Mouse (Mus musculus) lung, adult 2 months (tissue): ENCODE measurements around the gene Oscp1. TPM values are rescaled to one million over a fixed set of nuclear protein-coding genes. Genes with fewer than 3 reads are reported as not detected.
"Not testable (repeated sequence)": the region's sequence is repeated elsewhere in the genome, so short reads cannot be mapped to it uniquely, and the experiment has no call there.

Experiments used
- DNase-seq: peaks from one replicate; pipeline ENCODE4 v3.0.0; 2022
- H3K4me1 ChIP-seq: fragments of 200-500 bp; 2 replicates; pipeline ENCODE4 v1.6.1; 2011; ENCODE audit warnings: low read length; ENCODE audit not compliant: control insufficient read depth, insufficient read depth
- H3K4me3 ChIP-seq: fragments of 200-500 bp; replicated peaks from 2 replicates; pipeline ENCODE3; 2011; ENCODE audit warnings: low read depth, mild to moderate bottlenecking, control low read depth, low read length; ENCODE audit errors: extremely low read depth
- CTCF ChIP-seq: fragments of 200-500 bp; IDR thresholded peaks from 2 replicates; pipeline ENCODE4 v1.5.1; 2011; ENCODE audit warnings: mild to moderate bottlenecking, low read length, control low read depth; ENCODE audit not compliant: insufficient read depth
- POLR2A ChIP-seq: fragments of 200-500 bp; IDR thresholded peaks from 2 replicates; pipeline ENCODE4 v1.6.1; 2011; ENCODE audit warnings: low read depth, mild to moderate bottlenecking, control low read depth, low read length, borderline replicate concordance; ENCODE audit errors: extremely low read depth
- WGBS: fragments of 180-500 bp; shearing (Covaris S2); methylation state at CpG from one replicate; pipeline ENCODE4 v1.1.7; 2018; 5-methylcytosine and 5-hydroxymethylcytosine counted together
- polyA plus RNA-seq: library from polyadenylated mRNA; depleted of rRNA; stranded (reverse); fragments of >200 nt; gene quantifications from 2 replicates; pipeline ENCODE4 v1.2.3, GENCODE M21; 2012

The Oscp1 gene
- polyA plus RNA-seq, 1 experiment: 4.5 TPM

DNA sequence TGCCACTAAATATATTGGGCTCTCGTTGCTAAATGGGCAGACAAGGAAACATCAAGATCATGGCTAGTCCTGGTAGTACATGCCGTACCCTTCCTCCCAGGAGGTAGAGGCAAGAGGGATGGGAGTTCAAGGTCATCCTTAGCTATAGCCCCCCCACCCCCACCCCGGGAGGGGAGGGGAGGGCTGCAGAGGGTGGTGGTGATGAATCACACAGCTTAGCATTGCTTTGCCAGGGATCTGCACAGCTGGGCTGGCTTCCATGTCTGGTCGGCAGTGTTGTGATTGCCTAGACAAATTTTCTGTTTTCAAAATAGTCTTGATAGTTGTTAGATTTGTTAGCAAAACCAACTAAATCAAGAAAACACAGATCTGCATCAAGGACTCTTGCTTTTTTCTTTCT lies 20.9 kb downstream of the Oscp1 start:
- DNase-seq: no peak
- WGBS: 69% methylated on average over 4 of the region's 4 CpGs
- H3K4me3 ChIP-seq: no peak overlapping the region
- H3K4me1 ChIP-seq: no peaks in the 10 kb centered on the region
- TF ChIP-seq CTCF (no peak), POLR2A (no peak)

DNA sequence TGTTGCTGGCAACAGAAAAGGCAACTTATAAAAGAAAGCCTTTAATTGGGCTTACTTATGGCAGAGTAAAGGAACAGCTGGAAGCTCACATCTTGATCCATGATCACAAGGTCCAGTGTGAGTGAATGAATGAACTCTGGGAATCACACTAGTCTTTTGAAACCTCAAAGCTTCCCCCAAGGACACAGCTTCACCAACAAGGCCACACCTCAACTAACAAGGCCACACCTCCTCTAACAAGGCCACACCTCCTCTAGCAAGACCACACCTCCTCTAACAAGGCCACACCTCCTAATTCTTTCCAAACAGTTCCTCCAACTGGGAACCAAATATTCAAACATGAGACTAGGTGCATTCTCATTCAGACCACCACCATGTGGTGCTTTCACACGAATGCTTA lies 23.2 kb downstream of the Oscp1 start:
- no peak overlapping the region for H3K4me3 ChIP-seq
- peaks cover 2% of the 10 kb centered on the region; the same call in 1 of the 2 replicates for H3K4me1 ChIP-seq
- 100% methylated on average over 1 of the region's 1 CpGs for WGBS
- no peak for DNase-seq
- TF ChIP-seq POLR2A (no peak), CTCF (no peak)

DNA sequence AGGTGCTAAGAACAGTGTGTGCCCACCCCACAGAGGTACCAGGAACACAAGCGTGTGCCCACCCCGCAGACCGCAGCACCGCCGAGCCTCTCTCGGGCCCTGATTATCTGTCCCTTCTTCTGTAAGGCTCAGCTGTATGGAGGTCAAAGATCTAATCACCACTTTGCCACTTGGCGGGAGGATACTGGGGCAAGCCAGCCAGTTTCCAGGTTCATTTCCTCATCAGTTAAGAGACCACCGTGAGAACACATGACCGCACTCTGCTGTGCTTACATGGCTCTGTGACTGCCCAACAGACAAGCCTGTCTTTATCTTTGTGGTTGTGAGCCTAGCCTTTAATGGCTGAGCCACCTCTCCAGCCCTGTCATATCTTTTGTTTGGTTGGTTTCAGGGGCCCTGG lies 24.7 kb downstream of the Oscp1 start:
- TF ChIP-seq POLR2A (no peak), CTCF (no peak)
- H3K4me3 ChIP-seq: no peak overlapping the region
- 82% methylated on average over 9 of the region's 9 CpGs for WGBS
- no peak for DNase-seq
- peaks cover 2% of the 10 kb centered on the region; the same call in 1 of the 2 replicates for H3K4me1 ChIP-seq

DNA sequence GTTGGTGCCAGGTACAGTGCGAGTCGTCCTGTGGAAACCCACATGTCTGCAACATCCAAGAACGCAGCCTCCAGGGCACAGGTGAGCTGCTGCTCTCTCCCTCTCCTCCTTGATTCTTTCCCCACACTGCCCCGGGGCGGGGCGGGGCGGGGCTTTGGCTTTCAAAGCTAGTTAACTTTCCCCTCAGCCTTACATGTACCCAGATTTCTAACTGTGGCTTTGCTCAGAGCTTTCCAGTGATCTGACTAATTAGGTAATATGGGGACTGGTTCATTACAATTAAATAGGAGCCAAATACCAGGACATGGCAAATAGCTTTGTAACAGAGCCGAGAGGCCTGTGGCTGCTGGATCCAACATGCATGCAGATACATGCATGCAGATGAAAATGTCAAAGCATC lies 26.0 kb downstream of the Oscp1 start:
- peaks cover 2% of the 10 kb centered on the region; the same call in 1 of the 2 replicates for H3K4me1 ChIP-seq
- DNase-seq: no peak
- WGBS: 78% methylated on average over 8 of the region's 8 CpGs
- H3K4me3 ChIP-seq: no peak overlapping the region
- TF ChIP-seq CTCF: no peak
- TF ChIP-seq POLR2A: no peak

DNA sequence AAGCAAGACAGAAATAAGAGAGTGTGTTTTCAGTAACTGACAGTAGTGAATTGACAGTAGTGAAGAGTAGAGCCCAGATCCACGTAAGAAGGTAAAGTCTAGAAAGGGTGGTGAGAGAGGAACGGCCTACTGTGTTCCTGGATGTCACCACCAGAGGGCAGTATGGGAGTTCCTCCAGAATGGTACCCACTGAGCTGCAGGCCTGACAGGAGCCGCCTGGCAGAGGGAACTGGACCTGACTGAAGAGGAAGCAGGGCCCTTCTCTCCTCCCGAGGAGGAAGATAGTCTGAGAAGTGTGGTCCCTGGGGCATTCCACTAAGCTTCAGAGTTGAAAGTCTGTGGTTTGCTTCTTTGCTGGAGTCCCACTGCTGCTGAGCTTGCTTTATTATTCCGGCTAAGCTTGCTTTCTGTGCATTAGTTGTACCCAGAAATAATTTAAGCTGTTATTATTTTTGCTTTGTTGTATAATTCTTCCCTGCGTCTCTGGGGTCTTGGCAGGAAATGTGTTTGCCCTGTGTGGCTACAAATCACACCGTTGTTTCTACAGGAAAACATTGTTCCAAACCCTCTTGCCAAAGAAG lies 27.7 kb downstream of the Oscp1 start:
- H3K4me1 ChIP-seq: peaks cover 2% of the 10 kb centered on the region; the same call in 1 of the 2 replicates
- TF ChIP-seq CTCF: peak; percentile 91
- no peak for TF ChIP-seq POLR2A
- WGBS: 14% methylated on average over 7 of the region's 7 CpGs
- H3K4me3 ChIP-seq: no peak overlapping the region
- peak; percentile 75 for DNase-seq

DNA sequence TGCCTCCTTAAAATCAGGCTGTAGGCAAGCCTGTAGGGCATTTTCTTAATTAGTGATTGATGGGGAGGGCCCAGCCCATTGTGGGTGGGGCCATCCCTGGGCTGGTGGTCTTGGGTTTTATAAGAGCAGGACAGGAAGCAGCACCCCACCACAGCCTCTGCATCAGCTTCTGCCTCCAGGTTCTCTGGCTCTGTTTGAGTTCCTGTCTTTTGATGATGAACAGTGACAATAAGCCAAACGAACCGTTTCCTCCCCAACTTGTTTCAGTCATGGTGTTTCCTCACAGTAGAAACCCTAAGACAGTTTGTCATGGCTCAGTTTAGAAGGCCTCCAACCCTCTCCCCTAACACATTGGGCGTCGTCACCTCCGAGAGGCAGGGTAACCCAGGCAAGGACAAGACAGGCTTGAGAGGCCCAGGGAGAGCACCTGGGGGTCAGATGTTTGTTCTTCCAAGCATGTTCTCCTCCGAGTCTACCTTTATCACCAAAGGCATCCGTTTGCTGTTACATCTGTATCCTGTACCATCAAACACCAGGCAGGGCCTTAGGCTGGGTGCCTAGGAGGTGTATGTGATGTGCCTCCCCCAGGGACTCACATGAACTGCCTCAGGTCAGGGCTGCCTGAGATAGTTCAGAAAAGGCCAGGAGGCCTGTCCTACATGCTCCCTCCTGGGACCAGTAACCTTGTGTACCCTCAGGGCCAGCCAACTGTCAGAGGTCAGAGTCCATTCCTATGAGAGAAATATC lies 31.9 kb downstream of the Oscp1 start:
- TF ChIP-seq POLR2A (no peak), CTCF (no peak)
- peaks cover 2% of the 10 kb centered on the region; the same call in 1 of the 2 replicates for H3K4me1 ChIP-seq
- no peak overlapping the region for H3K4me3 ChIP-seq
- DNase-seq: no peak
- 61% methylated on average over 7 of the region's 7 CpGs for WGBS

DNA sequence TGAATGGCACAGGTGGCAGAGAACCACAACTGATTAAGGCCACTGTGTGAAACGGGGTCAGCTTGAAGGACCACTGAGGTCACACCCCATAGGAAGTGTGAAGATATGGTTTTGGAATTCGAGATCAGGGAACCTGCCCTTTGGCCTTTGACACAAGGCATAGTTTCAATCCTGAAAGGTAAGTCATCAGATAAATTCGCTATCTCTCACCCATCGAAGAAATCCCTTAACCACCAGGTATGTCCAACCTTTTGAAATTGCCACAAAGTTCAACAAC lies 32.4 kb downstream of the Oscp1 start:
- DNase-seq: no peak
- 76% methylated on average over 4 of the region's 4 CpGs for WGBS
- H3K4me3 ChIP-seq: no peak overlapping the region
- TF ChIP-seq CTCF (no peak), POLR2A (no peak)
- H3K4me1 ChIP-seq: peaks cover 2% of the 10 kb centered on the region; the same call in 1 of the 2 replicates

DNA sequence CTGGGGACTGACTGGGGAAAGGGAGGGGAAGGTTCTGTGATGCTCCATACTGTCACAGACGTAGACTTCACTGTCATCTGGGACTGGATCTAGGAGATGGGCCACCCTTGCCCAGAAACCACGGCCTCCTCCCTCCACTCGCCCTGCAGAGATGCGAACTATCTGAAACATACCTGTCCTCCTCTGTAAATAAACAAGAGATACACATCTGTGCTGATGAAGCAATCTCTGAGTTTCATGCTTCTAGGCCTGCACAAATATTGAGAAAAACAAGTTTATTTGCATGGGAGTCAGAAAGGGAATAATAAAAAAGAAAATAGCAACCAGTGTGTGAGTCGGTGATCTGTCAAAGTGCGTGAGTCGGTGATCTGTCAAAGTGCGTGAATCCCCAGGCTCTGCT lies 33.5 kb downstream of the Oscp1 start:
- 81% methylated on average over 8 of the region's 8 CpGs for WGBS
- H3K4me1 ChIP-seq: peaks cover 1% of the 10 kb centered on the region; the same call in 1 of the 2 replicates
- TF ChIP-seq POLR2A (no peak), CTCF (no peak)
- no peak overlapping the region for H3K4me3 ChIP-seq
- no peak for DNase-seq

DNA sequence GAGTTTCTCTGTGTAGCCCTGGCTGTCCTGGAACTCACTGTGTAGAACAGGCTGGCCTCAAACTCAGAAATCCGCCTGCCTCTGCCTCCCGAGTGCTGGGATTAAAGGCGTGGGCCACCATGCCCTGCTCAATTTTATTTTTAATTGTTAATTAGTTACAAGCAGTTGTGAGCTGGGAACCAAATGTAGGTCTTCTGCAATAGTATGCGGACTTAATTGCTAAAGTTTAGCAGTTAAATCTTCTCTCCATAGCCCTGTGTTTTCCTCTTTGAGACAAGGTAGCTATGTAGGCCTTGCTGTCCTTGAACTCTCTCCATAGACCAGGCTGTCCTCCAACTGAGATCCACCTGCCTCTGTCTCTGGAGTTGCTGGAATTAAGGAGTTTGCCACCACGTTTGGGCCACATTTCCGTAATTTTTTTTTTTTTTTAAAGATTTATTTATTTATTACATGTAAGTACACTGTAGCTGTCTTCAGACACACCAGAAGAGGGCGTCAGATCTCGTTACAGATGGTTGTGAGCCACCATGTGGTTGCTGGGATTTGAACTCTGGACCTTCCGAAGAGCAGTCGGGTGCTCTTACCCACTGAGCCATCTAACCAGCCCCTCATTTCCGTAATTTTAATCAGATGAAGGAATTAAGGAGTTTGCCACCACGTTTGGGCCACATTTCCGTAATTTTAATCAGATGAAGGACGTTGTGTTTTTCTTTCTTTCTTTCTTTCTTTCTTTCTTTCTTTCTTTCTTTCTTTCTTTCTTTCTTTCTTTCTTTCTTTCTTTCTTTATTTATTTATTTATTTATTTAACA lies 37.5 kb downstream of the Oscp1 start:
- not testable (repeated sequence) for DNase-seq, H3K4me1 ChIP-seq, H3K4me3 ChIP-seq
- WGBS: 48% methylated on average over 14 of the region's 14 CpGs
